Mouse (Mus musculus): ENCODE measurements around the gene Lrrc23. TPM values are rescaled to one million over a fixed set of nuclear protein-coding genes. Genes with fewer than 3 reads are reported as not detected.

Lrrc23 gene
- 5.6 and 8.7 TPM in 2 replicates for polyA plus RNA-seq (2012; rRNA removed)

- peak; percentile 81 for DNase-seq (ENCODE audit: low read depth)
- TF ChIP-seq POLR2A (IDR thresholded peaks at IDR 0.05; ENCODE audit: borderline replicate concordance, extremely low read depth, insufficient read depth, insufficient read length, poor library complexity, severe bottlenecking) (no peak), CTCF (IDR thresholded peaks at IDR 0.05; ENCODE audit: borderline replicate concordance, extremely low read depth, insufficient read depth, insufficient read length) (no peak)
Measured at GRCm38 (mm10) chr6:124779222-124779983, at the start of gene Lrrc23. Gene Lrrc23, minus strand, starts transcription at chr6:124779727.

DNA sequence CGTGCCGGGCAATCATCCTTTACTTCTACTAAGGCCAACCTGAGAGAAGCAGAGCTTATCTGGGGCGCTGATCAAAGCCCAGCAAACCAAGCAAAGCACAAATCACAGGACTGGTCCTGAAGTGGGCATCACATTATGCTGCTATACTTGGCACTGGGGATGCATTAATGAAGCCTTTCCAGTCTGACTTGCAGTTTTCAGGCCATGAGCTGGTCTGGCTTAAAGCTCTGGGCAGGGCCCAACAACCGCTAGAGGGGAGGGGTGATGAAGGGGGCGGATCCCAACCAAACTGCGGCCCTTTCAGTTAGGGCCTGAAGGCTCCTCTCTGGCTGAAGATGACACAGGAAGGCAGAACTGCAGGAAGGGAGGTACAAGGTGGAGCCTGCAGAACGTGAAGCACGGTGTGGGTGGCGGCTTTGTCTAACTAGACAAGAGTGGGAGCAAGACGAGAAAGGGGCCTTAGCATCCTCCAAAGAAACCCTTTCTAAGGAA lies 48.6 kb upstream of the Lrrc23 start:
- TF ChIP-seq POLR2A (IDR thresholded peaks at IDR 0.05; ENCODE audit: borderline replicate concordance, extremely low read depth, insufficient read depth, insufficient read length, poor library complexity, severe bottlenecking) (no peak), CTCF (IDR thresholded peaks at IDR 0.05; ENCODE audit: borderline replicate concordance, extremely low read depth, insufficient read depth, insufficient read length) (no peak)
- peak; percentile 70 for DNase-seq (ENCODE audit: low read depth)

DNA sequence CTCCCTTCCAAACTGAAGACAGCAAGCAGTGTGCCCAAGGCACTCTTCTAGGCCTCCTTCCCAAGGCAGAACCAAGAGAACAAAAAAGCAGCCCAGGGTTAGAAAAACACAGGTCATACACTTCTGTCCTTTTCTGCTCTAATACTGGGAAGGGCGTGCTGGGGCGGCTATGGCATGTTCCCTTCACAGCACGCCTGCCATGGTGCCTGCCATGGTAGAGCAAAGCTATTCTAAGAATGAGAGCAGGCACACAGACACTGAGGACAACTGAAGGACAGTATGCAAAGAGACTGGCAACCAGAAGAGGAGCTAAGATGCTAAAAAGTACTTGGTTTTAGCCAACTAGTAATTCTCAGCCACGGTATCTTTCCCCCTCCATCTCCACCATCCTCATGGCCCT lies 42.5 kb upstream of the Lrrc23 start:
- TF ChIP-seq CTCF (IDR thresholded peaks at IDR 0.05; ENCODE audit: borderline replicate concordance, extremely low read depth, insufficient read depth, insufficient read length) (no peak), POLR2A (IDR thresholded peaks at IDR 0.05; ENCODE audit: borderline replicate concordance, extremely low read depth, insufficient read depth, insufficient read length, poor library complexity, severe bottlenecking) (no peak)
- DNase-seq (ENCODE audit: low read depth), result no peak

- no peak for DNase-seq (ENCODE audit: low read depth)
Measured at GRCm38 (mm10) chr6:124820891-124821290, 41.4 kb upstream of the Lrrc23 start.

GRCm38 (mm10) chr6:124817971-124818370 lies 38.4 kb upstream of the Lrrc23 start:
- no peak for DNase-seq (ENCODE audit: low read depth)
- no peak for TF ChIP-seq POLR2A (IDR thresholded peaks at IDR 0.05; ENCODE audit: borderline replicate concordance, extremely low read depth, insufficient read depth, insufficient read length, poor library complexity, severe bottlenecking)
- TF ChIP-seq CTCF (IDR thresholded peaks at IDR 0.05; ENCODE audit: borderline replicate concordance, extremely low read depth, insufficient read depth, insufficient read length), result no peak

More at GRCm38 (mm10) chr6:124820891-124821290, 41.4 kb upstream of the Lrrc23 start:
- no peak for TF ChIP-seq POLR2A (IDR thresholded peaks at IDR 0.05; ENCODE audit: borderline replicate concordance, extremely low read depth, insufficient read depth, insufficient read length, poor library complexity, severe bottlenecking)
- TF ChIP-seq CTCF (IDR thresholded peaks at IDR 0.05; ENCODE audit: borderline replicate concordance, extremely low read depth, insufficient read depth, insufficient read length), result no peak

DNA sequence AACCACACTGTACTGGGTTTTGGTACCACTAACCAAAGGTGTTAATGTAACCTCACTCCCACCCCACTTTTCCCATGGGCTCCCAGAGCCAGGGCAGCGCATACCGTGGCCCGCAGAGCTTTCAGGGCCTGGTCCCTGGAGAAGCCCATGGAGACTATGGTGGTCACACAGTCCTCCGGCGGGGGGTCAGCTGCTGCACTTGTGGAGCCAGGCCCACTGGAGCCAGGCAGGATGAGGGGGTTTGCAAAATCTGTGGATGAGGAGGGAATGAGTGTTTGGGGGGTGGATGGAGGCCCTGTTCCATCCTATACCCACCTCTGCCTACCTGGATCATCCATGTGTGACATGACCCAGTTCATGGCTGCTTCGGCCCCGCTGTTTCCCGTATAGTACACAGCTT lies 38.0 kb upstream of the Lrrc23 start:
- TF ChIP-seq CTCF (IDR thresholded peaks at IDR 0.05; ENCODE audit: borderline replicate concordance, extremely low read depth, insufficient read depth, insufficient read length), result no peak
- TF ChIP-seq POLR2A (IDR thresholded peaks at IDR 0.05; ENCODE audit: borderline replicate concordance, extremely low read depth, insufficient read depth, insufficient read length, poor library complexity, severe bottlenecking), result no peak
- no peak for DNase-seq (ENCODE audit: low read depth)

DNA sequence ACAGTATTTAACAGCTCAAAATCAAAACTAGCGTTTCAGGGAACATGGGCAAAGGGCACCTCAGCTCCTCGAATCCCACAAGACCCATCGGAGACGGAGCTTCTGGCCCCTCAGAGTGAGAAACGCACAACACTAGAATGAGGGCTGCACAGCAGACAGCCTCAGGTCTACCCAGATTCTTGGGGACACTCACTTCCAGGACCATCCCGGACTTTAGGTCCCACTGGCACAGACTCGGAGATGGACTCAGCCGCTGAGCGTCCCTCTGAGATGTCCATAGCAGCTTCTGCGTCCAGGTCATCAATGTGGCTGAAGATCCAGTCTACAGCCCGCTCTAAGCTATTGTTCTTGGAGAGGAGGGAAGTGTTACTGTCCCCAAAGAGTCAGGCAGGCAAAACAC lies 37.6 kb upstream of the Lrrc23 start:
- TF ChIP-seq CTCF (IDR thresholded peaks at IDR 0.05; ENCODE audit: borderline replicate concordance, extremely low read depth, insufficient read depth, insufficient read length) (no peak), POLR2A (IDR thresholded peaks at IDR 0.05; ENCODE audit: borderline replicate concordance, extremely low read depth, insufficient read depth, insufficient read length, poor library complexity, severe bottlenecking) (no peak)
- no peak for DNase-seq (ENCODE audit: low read depth)

- no peak for TF ChIP-seq POLR2A (IDR thresholded peaks at IDR 0.05; ENCODE audit: borderline replicate concordance, extremely low read depth, insufficient read depth, insufficient read length, poor library complexity, severe bottlenecking)
- TF ChIP-seq CTCF (IDR thresholded peaks at IDR 0.05; ENCODE audit: borderline replicate concordance, extremely low read depth, insufficient read depth, insufficient read length), result no peak
- no peak for DNase-seq (ENCODE audit: low read depth)
Measured at GRCm38 (mm10) chr6:124816611-124817010, 37.1 kb upstream of the Lrrc23 start.

- DNase-seq (ENCODE audit: low read depth), result peak; percentile 33
- TF ChIP-seq CTCF (IDR thresholded peaks at IDR 0.05; ENCODE audit: borderline replicate concordance, extremely low read depth, insufficient read depth, insufficient read length) (no peak), POLR2A (IDR thresholded peaks at IDR 0.05; ENCODE audit: borderline replicate concordance, extremely low read depth, insufficient read depth, insufficient read length, poor library complexity, severe bottlenecking) (no peak)
Measured at GRCm38 (mm10) chr6:124814858-124815774, 35.6 kb upstream of the Lrrc23 start.

GRCm38 (mm10) chr6:124814448-124814847 lies 34.9 kb upstream of the Lrrc23 start:
- TF ChIP-seq POLR2A (IDR thresholded peaks at IDR 0.05; ENCODE audit: borderline replicate concordance, extremely low read depth, insufficient read depth, insufficient read length, poor library complexity, severe bottlenecking) (no peak), CTCF (IDR thresholded peaks at IDR 0.05; ENCODE audit: borderline replicate concordance, extremely low read depth, insufficient read depth, insufficient read length) (no peak)
- DNase-seq (ENCODE audit: low read depth), result no peak

GRCm38 (mm10) chr6:124813933-124814332 lies 34.4 kb upstream of the Lrrc23 start, which contains the start of gene Tpi1:
Gene Tpi1, minus strand, starts transcription at chr6:124814296.
- TF ChIP-seq CTCF (IDR thresholded peaks at IDR 0.05; ENCODE audit: borderline replicate concordance, extremely low read depth, insufficient read depth, insufficient read length) (no peak), POLR2A (IDR thresholded peaks at IDR 0.05; ENCODE audit: borderline replicate concordance, extremely low read depth, insufficient read depth, insufficient read length, poor library complexity, severe bottlenecking) (peak; percentile 76; the same call in 1 of the 2 replicates)
- DNase-seq (ENCODE audit: low read depth), result peak; percentile 95

Measured in brain, embryonic 14.5 days (tissue).